Mouse (Mus musculus): ENCODE results near the gene Pdp2.
"Not testable (repeated sequence)": the region's sequence is repeated elsewhere in the genome, so short reads cannot be mapped to it uniquely, and the experiment has no call there.

The Pdp2 gene

DNA sequence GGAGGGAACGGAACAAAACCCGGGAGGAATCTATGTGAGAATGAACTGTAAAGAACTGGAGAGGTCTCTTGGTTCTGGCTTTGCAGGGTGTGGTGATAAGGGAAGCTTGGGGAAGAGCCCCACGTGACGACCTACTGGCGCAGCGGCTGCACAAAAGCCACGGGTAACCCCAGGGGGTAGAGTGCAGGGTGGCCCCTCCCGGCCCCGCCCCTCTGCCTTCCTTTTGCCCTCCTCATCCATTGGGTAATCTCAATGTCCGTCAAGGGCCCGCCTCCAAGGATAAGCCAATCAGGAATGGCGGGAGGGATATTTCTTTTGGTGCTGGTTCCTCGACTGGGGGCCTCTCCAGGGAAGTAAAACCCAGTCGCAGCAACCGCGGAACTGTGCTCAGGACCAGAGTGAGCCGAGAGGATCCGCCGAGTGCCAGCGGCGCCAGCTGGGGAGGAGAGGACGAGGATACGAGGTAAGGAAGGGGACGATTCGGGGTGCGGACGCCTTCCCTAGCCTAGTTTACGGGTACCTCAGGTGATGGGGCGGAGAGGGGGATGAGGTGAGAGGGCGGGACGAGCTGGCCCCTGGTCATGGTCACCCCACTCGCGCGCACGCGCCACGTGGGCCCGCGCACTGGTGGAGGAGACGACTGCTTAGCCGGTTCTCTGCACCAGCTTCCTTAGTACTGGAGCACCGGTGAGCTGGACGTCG is at the start of gene Pdp2:
Pdp2 (plus strand) TSS at position 319 of the 702 bp plus-strand sequence.
- in situ Hi-C loops (cut with MboI, MseI): no loop called here

DNA sequence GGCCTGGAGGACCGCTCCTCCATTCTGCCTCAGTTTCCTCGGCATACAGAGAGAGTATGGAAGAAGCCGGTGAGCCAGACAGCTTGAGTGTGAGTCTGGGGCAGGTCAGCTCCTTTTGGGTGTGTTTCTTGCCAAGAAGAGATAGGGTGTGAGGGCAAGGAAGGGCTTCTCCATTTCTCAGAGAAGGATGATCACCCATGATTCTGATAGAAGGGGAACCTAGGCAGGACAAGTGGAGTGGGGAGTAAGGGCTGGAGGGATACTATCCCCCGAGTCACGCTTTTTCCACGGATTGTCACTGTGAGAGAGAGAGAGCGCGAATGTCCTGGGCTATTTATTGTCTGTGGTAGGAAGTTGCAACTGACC is 49.8 kb upstream of the Pdp2 start:
- in situ Hi-C loops (cut with MboI, MseI): no loop called here

DNA sequence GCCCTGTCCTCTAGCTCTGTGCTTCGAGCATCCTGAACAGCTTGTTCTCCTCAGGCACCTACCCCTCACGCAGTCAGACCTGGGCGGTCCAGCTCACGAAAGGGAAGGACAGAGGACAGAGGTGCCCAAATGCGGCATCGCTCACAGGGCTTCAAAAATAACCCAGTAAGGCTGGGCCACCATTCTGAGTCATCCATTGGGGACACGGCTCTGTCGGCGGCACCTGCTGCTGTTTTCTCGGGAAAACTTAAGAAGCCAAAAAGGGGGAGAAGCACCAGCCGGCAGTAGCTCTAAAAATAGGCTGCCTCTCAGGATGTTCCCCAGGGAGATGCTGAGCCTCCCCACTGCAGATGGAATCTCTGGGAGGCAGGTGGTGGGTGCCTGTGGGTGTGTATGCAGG is 49.1 kb upstream of the Pdp2 start:
- in situ Hi-C loops (cut with MboI, MseI): no loop called here

DNA sequence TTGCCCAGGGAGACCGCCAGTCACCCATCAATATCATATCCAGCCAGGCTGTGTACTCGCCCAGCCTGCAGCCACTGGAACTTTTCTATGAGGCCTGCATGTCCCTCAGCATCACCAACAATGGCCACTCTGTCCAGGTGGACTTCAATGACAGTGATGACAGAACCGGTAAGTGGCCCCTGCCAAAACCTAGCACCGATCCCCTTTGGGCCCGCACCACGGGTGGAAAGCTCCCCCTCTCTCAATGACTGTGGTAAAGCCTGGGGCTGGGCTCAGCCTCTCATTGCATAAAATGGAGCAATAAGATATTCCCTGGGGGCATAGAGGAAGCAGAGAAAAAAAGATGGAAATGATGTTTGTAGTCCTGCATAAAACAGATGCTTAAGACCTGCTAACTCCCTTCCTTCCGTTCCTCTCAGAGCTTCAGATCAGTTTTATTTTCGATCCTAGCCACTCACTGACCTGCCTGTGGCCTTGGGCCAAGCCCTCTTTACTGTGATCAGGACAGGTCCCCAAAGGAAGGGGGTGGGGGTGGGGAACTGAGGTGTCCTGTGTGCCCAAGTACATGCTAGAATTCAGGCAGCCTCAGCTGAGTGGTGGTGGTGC is 47.7 kb upstream of the Pdp2 start:
- in situ Hi-C loops (cut with MboI, MseI): no loop called here

DNA sequence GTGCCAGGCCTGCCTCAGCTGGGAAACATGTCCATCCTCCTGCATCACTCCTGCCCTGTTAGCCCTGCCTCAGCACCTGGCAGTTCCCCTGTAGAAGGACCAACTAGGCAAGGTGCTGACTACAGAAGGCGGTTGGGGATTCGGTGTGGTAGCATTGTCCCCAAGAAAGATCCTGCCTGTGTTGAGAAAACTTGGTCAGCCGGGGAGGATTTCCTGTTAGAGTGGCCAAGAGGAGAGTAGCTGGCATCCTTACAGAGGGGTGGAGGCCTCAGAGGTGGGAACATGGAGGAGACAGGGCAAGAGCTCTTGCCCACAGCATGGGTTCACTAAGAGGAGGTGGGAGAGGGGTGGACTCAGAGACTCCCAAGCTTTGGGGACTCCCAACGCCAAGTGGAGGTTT is 36.1 kb upstream of the Pdp2 start:
- in situ Hi-C loops (cut with MboI, MseI): no loop called here

DNA sequence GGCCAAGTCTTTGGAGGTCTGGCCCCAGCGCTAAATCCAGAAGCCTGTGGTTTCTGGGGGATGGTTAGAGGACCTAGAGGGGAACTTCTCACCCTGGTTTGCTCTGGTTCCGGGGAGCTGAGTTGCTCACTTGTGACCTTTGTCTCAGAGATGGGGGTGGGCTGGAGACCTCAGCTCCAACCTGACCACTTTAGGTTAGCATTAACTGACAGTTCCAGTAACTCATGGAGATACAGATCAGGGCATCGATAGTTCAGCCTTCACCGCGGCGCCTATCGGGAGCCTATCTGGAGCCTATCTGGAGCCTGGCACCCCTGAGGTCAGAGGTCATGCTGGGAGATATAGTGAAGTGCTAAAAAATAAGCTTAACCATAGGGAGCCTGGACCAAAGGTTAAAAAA is 34.0 kb upstream of the Pdp2 start:
- in situ Hi-C loops (cut with MboI, MseI): no loop called here

DNA sequence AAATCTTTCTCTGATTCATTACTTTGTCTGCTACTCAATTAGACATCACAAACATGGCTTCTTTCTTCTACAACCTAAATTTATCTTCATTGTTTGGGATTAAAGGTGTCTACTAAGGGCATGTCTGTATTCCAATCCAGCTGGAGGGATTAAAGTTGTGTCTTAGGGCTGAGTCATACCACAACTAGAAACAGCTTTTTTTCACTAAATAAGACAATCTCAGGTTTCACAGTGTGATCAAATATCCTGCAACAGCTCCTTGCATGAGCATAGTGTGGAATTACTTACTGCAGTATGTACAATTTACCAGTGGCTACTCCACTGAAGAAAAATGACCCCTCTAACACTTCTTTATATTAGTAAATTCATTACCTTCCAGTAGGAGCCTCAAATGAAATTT is 30.5 kb upstream of the Pdp2 start:
- in situ Hi-C loops (cut with MboI, MseI): loop anchor here (10.0 kb wide), 1 partner anchor 216 kb away; no protein-coding TSS in a partner anchor

DNA sequence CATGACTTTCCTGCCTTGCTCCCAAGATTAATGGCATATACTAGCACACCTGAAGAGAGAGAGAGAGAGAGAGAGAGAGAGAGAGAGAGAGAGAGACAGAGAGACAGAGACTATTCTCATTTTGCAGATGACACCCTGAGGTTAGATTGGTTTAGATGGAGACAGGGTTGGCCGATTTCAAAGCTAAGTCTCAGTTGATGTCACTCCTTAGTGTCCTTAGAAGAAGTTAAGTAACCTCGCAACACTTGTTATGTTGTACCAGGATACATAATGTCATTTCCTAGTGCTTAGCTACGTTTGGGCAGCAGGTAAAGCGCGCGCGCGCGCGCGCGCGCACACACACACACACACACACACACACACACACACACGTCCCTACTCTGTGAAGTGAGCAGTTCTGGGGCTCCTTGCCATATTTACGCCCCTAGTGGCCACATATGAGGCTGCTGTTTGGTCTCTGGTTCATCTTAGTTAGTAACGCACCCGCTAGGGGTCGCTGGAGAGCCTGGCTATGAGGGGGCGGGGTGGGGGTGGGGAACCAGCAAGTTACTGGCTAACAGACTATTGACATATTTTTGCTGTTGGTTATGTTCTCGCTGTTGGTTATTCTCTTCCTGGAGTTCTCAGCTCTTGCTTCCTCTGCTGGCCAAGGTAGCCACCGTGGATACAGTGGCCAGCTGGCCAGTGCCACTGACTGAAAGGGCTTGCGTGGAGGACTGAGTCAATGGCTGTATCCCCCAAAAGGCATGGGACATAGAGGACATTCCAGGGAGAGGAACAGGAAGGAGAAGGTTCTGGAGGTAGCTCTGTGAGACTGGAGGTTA is 26.4 kb upstream of the Pdp2 start:
- in situ Hi-C loops (cut with MboI, MseI): loop anchor here (10.0 kb wide), 1 partner anchor 220 kb away; no protein-coding TSS in a partner anchor

DNA sequence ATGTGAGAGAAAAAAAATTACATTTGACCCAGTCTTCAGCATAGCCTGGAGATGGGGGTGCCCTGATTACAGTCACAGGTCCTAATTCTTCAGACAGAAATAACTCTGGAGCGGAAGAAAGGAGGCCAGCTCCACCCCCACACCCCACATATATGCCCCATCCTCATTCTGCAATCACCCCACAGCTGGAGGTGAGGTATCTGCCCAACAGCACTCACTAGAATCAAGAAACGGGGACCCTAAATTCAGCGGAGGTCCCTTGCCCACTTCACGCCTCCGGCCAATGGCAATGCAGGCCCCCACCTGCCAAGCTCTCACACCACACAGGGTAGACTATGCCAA is 25.8 kb upstream of the Pdp2 start:
- in situ Hi-C loops (cut with MboI, MseI): loop anchor here (10.0 kb wide), 1 partner anchor 221 kb away; no protein-coding TSS in a partner anchor

DNA sequence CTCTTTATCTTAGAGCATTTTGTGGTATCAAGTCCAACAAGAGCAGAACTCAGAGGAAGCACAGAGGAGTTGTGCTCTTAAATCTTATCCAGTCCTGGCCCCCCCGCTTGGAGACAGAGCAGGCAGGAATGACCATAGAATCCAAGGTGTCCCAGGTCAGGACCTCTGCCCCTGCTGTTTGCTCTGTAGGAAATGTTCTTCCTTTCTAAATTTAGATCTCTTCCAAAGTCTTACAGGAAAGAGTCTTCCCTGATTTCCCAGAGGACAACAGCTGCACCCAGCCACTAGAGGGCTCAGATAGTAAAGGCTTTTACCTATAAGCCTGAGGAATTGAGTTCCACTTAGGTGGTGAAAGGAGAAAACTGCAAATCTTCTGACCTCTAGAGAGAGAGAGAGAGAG is 21.7 kb upstream of the Pdp2 start:
- in situ Hi-C loops (cut with MboI, MseI): loop anchor here (10.0 kb wide), 1 partner anchor 225 kb away; no protein-coding TSS in a partner anchor

DNA sequence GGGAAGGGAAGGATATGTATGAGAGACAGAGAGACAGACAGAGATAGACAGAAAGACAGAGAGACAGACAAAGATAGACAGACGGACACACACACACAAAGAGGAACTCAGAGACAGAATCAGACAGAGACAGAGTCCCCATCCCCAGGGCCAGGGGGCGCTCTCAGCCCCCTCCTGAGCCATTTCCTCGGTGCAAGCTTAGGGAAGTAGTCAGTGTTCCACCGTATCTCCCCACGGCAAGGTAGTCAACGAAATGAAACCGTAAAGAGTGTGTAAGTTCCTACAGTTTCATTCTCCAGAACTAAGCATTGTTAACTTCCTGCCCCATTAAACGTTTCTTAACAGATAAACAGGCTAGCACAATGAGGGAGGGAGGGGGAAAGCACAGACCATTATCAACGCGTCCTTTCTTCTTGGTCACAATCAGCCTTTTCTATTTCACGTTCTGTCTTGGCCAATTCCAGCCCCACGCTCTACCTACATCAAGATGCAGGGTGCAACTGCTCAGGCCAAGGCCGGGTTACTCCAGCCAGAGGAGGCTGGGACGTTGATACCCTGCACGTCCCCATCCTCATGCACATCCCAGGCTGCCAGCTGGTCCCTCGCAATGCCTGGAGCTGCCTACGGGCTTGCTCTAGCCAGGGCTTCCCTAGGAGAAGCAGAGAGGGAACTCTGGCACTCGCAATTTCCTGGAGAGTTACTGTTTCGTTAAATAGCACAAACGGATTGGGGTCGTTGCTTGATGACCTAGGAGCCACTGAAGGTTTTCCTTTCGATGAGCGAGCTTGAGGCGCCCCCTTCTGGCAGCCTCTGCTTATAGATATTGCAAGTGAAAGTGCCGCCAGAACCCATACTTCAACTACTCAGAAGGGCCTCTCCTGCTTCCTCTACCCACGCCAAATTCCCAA is 20.6 kb upstream of the Pdp2 start:
- in situ Hi-C loops (cut with MboI, MseI): no loop called here

DNA sequence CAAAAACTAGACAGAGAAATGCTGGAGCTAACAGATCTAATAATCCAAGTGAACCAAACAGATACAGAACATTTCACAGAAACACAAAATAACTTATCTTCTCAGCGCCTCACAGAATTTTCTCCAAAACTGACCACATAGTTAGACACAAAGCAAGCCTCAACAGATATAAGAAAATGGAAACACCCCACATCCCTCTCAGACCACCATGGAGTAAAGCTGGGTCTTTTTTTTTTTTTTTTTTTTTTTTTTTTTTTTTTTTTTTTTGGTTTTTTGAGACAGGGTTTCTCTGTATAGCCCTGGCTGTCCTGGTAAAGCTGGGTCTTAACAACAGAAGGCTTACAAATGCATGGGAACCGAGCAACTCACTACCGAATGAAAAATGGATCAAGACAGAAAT is 14.4 kb upstream of the Pdp2 start:
- in situ Hi-C loops (cut with MboI, MseI): no loop called here

DNA sequence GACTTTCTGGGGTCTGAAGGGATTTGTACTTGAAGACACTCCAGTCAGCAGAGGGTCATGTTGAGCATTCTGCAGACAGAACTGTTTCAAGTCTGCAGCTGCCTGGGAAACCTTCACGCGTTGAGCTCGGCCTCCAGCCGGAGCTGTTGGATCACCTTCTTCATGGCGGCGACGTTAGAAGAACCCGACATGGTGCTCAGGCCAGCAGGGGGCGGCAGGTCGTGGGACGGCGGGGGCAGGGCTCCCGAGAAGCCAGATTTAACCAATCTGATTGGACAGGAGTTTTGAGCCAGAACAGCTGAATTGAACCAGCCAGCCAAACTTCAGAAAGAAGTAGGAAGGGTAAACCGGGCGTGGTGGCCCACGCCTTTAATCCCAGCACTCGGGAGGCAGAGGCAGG is 13.6 kb upstream of the Pdp2 start:
- in situ Hi-C loops (cut with MboI, MseI): not testable (repeated sequence)

DNA sequence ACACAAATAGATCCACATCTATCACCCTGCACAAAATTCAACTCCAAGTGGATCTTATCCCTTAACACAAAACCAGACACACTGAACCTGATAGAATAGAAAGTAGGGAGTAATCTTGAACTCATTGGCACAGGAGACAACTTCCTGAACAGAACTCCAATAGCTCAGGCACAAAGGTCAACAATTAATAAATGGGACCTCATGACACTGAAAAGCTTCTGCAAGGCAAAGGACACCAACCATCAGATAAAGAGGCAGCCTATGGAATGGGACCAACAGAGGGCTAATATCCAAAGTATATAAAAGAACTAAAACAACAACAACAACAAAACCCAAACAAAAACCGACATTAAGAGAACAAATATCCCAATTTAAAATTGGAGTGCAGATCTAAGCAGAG is 6.7 kb upstream of the Pdp2 start:
- in situ Hi-C loops (cut with MboI, MseI): no loop called here

DNA sequence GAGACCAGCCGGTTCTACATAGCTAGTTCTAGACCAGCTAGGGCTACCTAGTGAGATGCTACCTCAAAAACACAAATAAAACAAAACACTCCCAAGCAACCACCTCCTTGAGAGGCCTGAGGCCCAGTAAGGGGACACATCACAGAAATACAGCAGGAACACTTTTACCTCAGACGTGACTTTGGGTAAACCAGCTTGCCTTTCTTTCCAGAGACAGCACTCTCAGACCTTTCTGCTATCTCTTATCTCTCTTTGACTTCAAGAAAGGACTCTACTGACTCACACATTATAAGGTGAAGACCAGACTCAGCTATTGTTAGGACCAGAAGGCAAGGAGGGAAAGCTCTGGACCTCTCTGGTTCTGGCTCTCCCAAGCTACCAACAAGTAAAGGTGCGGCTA is 967 bp upstream of the Pdp2 start:
- in situ Hi-C loops (cut with MboI, MseI): no loop called here

DNA sequence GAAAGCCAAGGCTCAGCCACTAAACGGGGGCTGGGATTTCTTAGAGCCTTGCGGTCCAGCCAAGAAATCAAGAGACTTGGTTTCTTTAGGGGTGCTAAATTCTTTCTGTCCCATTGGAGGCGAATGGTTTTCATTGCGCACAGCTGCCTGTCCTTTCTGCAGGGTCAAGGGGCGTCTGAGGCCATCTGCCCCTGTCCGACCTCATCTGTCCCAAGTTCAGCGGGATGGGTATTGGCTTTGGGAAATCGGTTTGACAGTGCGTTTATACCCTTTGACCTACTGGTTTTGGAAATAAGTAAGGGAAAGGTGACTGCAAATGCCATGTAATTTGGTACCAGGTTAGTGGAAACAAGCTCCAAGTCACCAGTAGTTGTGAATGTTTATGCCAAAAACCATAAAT is 605 bp downstream of the Pdp2 start:
- in situ Hi-C loops (cut with MboI, MseI): no loop called here

DNA sequence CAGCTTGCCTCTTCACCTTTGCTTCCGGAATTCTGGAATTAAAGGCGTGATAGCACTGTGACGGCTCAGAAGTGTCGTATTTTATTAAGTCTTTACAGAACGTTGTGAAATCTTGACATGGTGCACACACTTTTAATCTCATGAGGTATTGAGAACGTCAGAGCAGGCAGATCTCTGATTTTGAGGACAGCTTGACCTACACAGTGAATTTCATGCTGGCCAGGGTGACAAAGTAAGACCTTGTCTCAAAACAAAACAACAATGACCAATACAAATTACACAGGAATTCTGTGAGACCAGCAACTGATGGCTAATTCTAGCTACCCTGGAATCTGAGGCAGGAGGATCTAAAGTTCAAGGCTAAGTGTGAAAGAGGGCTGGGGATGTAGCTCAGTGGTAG is 1.3 kb downstream of the Pdp2 start:
- in situ Hi-C loops (cut with MboI, MseI): no loop called here

DNA sequence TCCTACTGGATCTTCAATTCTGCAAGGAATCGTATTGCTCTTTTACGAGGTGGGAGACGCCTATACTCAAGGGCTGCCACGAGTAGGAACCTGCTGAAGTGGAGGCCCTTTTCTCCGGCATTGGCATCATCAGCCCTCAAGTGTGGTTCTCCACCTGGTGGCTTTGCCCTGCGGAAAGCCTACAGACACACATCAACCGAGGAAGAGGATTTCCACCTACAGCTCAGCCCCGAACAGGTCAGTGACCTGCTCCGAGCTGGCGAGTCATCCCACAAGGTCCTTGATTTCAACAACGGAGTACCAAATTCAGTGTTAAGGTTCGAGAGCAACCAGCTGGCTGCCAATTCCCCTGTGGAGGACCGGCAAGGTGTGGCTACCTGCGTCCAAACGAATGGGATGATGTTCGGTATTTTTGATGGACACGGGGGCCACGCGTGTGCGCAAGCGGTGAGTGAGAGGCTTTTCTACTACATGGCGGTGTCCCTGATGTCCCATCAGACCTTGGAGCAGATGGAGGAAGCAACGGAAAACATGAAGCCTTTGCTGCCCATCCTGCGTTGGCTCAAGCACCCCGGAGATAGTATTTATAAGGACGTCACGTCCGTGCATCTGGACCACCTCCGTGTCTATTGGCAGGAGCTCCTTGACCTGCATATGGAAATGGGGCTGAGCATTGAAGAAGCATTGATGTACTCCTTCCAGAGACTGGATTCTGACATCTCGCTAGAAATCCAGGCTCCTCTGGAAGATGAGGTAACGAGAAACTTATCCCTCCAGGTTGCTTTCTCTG is 2.5 kb downstream of the Pdp2 start:
- in situ Hi-C loops (cut with MboI, MseI): no loop called here

DNA sequence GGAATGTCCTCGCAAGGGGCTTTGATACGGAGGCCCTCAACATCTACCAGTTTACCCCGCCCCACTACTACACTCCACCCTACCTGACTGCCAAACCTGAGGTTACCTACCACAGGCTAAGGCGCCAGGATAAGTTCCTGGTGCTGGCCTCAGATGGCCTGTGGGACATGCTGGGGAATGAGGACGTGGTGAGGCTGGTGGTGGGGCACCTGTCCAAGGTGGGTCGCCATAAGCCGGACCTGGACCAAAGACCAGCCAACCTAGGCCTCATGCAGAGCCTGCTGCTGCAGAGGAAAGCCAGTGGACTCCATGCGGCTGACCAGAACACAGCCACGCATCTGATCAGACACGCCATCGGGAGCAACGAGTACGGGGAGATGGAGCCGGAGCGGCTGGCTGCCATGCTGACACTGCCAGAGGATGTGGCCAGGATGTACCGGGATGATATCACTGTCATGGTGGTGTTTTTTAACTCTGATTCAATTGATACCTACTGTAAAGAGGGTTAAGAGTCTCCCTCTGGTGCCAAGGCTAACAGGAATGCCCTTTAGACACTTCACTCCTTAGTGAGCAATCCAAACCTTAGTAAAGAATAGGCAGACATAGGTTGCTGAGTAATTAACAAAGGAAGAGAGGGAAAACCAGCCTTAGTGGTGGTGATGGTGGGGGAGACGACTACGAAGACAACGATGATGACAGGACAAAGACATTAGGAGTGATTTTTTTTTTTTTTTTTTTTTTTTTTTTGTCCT is 3.5 kb downstream of the Pdp2 start:
- in situ Hi-C loops (cut with MboI, MseI): no loop called here
